Mouse (Mus musculus) CD8-positive naive resting alpha-beta T cell, adult 57 days (primary cell): ENCODE data around the gene Zup1. TPM values are rescaled to one million over a fixed set of nuclear protein-coding genes. Genes with fewer than 3 reads are reported as not detected.

Source experiments
- total RNA-seq: library from RNA; stranded (reverse); gene quantifications from one replicate; pipeline ENCODE4 v1.2.4, GENCODE M21; 2023

The Zup1 gene
- total RNA-seq, result 62.0 TPM

DNA sequence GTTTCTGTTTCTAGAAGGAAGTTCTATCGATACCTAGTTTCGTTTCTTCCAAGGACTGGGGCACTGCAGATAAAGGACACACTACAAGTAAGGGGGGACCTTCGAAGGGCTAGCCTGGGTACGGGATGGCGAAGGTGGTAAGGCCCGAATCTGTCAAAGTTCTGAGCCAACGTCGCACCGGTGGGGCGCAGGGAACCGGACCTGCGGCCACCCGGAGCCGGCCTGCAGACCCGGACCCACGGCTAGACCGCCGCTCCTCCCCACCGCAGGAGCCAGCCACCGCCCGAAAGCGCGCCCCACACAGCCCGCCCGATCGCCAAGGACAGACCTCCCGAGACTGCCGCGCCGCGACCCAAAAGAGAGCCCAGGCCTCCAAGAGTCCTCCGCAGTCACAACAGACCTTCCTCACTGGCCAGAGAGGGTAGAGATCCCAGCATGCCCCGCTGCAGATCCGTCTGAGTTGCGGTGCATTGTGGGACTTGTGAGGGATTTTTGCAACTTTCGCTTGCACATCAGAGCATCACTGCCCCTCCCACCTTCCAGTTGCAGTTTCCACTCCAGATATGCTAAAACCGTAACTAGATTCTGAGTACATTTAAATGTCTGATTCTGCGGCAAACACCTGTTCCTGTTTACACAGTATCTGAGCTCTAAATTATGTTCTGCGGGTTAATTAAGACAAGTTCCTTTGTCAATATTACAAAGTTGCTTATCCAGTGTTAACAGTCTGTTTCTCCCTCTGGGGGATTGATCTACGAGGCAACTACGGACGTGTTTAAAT, at the start of gene Zup1:
Gene Zup1, minus strand, starts transcription at position 467 of the 781 bp plus-strand sequence.

GRCm38 (mm10) chr10:33904530-33905481, 46.3 kb downstream of the Zup1 start, which contains the start of gene Rsph4a:
Gene Rsph4a, plus strand, starts transcription at chr10:33905111.

Other genes starting within 250 kb of the Zup1 start
- gene Sult3a2, start 164.6 kb downstream of the Zup1 start, total RNA-seq, result not detected
- not detected for gene Sult3a1, start 93.5 kb downstream of the Zup1 start, total RNA-seq
- not detected for gene Rsph4a, start 46.2 kb downstream of the Zup1 start, total RNA-seq
- gene Rwdd1, start 68.4 kb upstream of the Zup1 start, total RNA-seq, result 52.4 TPM
- gene Trappc3l, start 86.3 kb upstream of the Zup1 start, total RNA-seq, result not detected
- not detected for gene Calhm4, start 93.0 kb upstream of the Zup1 start, total RNA-seq
- gene Calhm5, start 145.2 kb upstream of the Zup1 start, total RNA-seq, result not detected
- 15.6 TPM for gene Calhm6, start 176.7 kb upstream of the Zup1 start, total RNA-seq